Mouse (Mus musculus) urinary bladder, postnatal 10 days (tissue): ENCODE results near the gene Smurf1.
A peak's percentile ranks its signal among the peaks of the same experiment; 100 is the strongest.

Experiments used
- DNase-seq: peaks from one replicate; pipeline ENCODE4 v3.0.0; 2022; ENCODE audit warnings: low spot score

The Smurf1 gene

GRCm38 (mm10) chr5:144965639-144966351, at the start of gene Smurf1:
Gene Smurf1, minus strand, starts transcription at chr5:144965847.
- peak; percentile 16 for DNase-seq

GRCm38 (mm10) chr5:145014278-145014677, 48.6 kb upstream of the Smurf1 start:
- no peak for DNase-seq

- no peak for DNase-seq
Measured at GRCm38 (mm10) chr5:145008878-145009659, 43.4 kb upstream of the Smurf1 start.

- no peak for DNase-seq
Measured at GRCm38 (mm10) chr5:145005596-145005995, 39.9 kb upstream of the Smurf1 start.

- DNase-seq = no peak
Measured at GRCm38 (mm10) chr5:145004495-145004894, 38.8 kb upstream of the Smurf1 start.

- no peak for DNase-seq
Measured at GRCm38 (mm10) chr5:145003362-145003761, 37.7 kb upstream of the Smurf1 start.

GRCm38 (mm10) chr5:144998491-144998890, 32.8 kb upstream of the Smurf1 start:
- no peak for DNase-seq

GRCm38 (mm10) chr5:144990481-144990880, 24.8 kb upstream of the Smurf1 start:
- no peak for DNase-seq

GRCm38 (mm10) chr5:144990051-144990450, 24.4 kb upstream of the Smurf1 start:
- DNase-seq = no peak

GRCm38 (mm10) chr5:144989061-144989405, 23.4 kb upstream of the Smurf1 start:
- no peak for DNase-seq

- no peak for DNase-seq
Measured at GRCm38 (mm10) chr5:144988340-144989060, 22.9 kb upstream of the Smurf1 start.

GRCm38 (mm10) chr5:144987561-144987960, 21.9 kb upstream of the Smurf1 start:
- DNase-seq = no peak

- no peak for DNase-seq
Measured at GRCm38 (mm10) chr5:144984839-144985238, 19.2 kb upstream of the Smurf1 start.

- DNase-seq = no peak
Measured at GRCm38 (mm10) chr5:144983227-144983626, 17.6 kb upstream of the Smurf1 start.

- DNase-seq = no peak
Measured at GRCm38 (mm10) chr5:144979110-144979509, 13.5 kb upstream of the Smurf1 start.

GRCm38 (mm10) chr5:144978533-144979107, 13.0 kb upstream of the Smurf1 start:
- DNase-seq = no peak

- DNase-seq = no peak
Measured at GRCm38 (mm10) chr5:144971266-144971665, 5.6 kb upstream of the Smurf1 start.

- DNase-seq = peak; percentile 68
Measured at GRCm38 (mm10) chr5:144964872-144965638, 592 bp downstream of the Smurf1 start.

GRCm38 (mm10) chr5:144964465-144964864, 1.2 kb downstream of the Smurf1 start:
- no peak for DNase-seq

- no peak for DNase-seq
Measured at GRCm38 (mm10) chr5:144963817-144964261, 1.8 kb downstream of the Smurf1 start.

- no peak for DNase-seq
Measured at GRCm38 (mm10) chr5:144963401-144963800, 2.2 kb downstream of the Smurf1 start.

- DNase-seq = no peak
Measured at GRCm38 (mm10) chr5:144958271-144958670, 7.4 kb downstream of the Smurf1 start.
